Mouse (Mus musculus) CH12.LX (cell line): ENCODE results near the gene Il2ra. TPM values are rescaled to one million over a fixed set of nuclear protein-coding genes. Genes with fewer than 3 reads are reported as not detected.

Experiments
- DNase-seq: peaks from one replicate; pipeline ENCODE4 v3.0.0-alpha.2; 2013; ENCODE audit errors: extremely low read depth
- H3K27ac ChIP-seq: 2 replicates; pipeline ENCODE4 v1.5.1; 2012; ENCODE audit warnings: low read depth, mild to moderate bottlenecking, control low read depth, moderate library complexity; ENCODE audit not compliant: insufficient read depth
- H3K27me3 ChIP-seq: replicated peaks from 2 replicates; pipeline ENCODE3; 2012; ENCODE audit warnings: inconsistent platforms
- H3K36me3 ChIP-seq, 2 experiments: replicated peaks in 1 of 2; 2 replicates each; pipeline versions ENCODE3 to v1.6.1; 2012; ENCODE audit warnings: inconsistent platforms in 1 of 2, low read length in 1 of 2, mild to moderate bottlenecking in 1 of 2, mixed read lengths in 1 of 2, moderate library complexity in 1 of 2; ENCODE audit not compliant: control insufficient read depth in 1 of 2, insufficient read depth in 1 of 2
- H3K4me1 ChIP-seq, 2 experiments: 2 replicates each; pipeline ENCODE4 v1.6.1; 2012; ENCODE audit warnings: inconsistent platforms in 1 of 2, moderate library complexity in 1 of 2; ENCODE audit not compliant: insufficient read depth in 2 of 2, control insufficient read depth in 1 of 2
- H3K4me2 ChIP-seq: 2 replicates; pipeline ENCODE4 v1.6.1; 2012; ENCODE audit warnings: low read depth, mild to moderate bottlenecking, control low read depth; ENCODE audit not compliant: poor library complexity, insufficient read depth, severe bottlenecking
- H3K4me3 ChIP-seq, 3 experiments: fragments of 150-350 bp in 1 of 3; sonication (generic) in 1 of 3; replicated peaks in 1 of 3; 2 replicates each; pipeline versions ENCODE3 to v1.5.1; 2011 to 2012; ENCODE audit warnings: low read depth in 2 of 3, low read length in 2 of 3, mild to moderate bottlenecking in 2 of 3, moderate library complexity in 2 of 3, control low read depth in 1 of 3, improper control_type of control experiment in 1 of 3, inconsistent platforms in 1 of 3, mixed read lengths in 1 of 3; ENCODE audit not compliant: poor library complexity in 1 of 3
- H3K79me2 ChIP-seq: replicated peaks from 2 replicates; pipeline ENCODE4 v1.6.1; 2012; ENCODE audit warnings: mild to moderate bottlenecking, moderate library complexity; ENCODE audit not compliant: control insufficient read depth, poor library complexity, insufficient read depth, severe bottlenecking; ENCODE audit errors: extremely low read depth
- H3K9ac ChIP-seq: 2 replicates; pipeline ENCODE4 v1.6.1; 2012; ENCODE audit warnings: low read depth, mild to moderate bottlenecking, control low read depth, moderate library complexity; ENCODE audit not compliant: insufficient read depth
- H3K9me3 ChIP-seq: replicated peaks from 2 replicates; pipeline ENCODE3; 2012; ENCODE audit warnings: low read length, inconsistent platforms, mixed read lengths
- BHLHE40 ChIP-seq: IDR thresholded peaks from 2 replicates; pipeline ENCODE4 v1.6.1; 2011; ENCODE audit warnings: mild to moderate bottlenecking, low read depth, low read length, improper control_type of control experiment
- CHD2 ChIP-seq: IDR thresholded peaks from 2 replicates; pipeline ENCODE4 v1.6.1; 2011; ENCODE audit warnings: low read length, improper control_type of control experiment
- ELF1 ChIP-seq: IDR thresholded peaks from 2 replicates; pipeline ENCODE4 v1.6.1; 2014; ENCODE audit warnings: low read depth, mild to moderate bottlenecking, inconsistent platforms, low read length, improper control_type of control experiment
- HCFC1 ChIP-seq: IDR thresholded peaks from 2 replicates; pipeline ENCODE4 v1.6.1; 2012; ENCODE audit warnings: low read depth, mild to moderate bottlenecking, inconsistent platforms, low read length, improper control_type of control experiment
- JUN ChIP-seq: IDR thresholded peaks from 2 replicates; pipeline ENCODE4 v1.6.1; 2011; ENCODE audit warnings: low read depth, mild to moderate bottlenecking, low read length, improper control_type of control experiment, moderate library complexity; ENCODE audit not compliant: insufficient read depth
- KAT2A ChIP-seq: IDR thresholded peaks from 2 replicates; pipeline ENCODE4 v1.6.1; 2012; ENCODE audit warnings: low read length, improper control_type of control experiment, inconsistent platforms; ENCODE audit not compliant: insufficient replicate concordance
- MAFK ChIP-seq: IDR thresholded peaks from 2 replicates; pipeline ENCODE4 v1.6.1; 2011; ENCODE audit warnings: low read length, improper control_type of control experiment; ENCODE audit not compliant: insufficient replicate concordance
- MAX ChIP-seq: IDR thresholded peaks from 2 replicates; pipeline ENCODE4 v1.6.1; 2011; ENCODE audit warnings: low read length, improper control_type of control experiment
- MAZ ChIP-seq: IDR thresholded peaks from 2 replicates; pipeline ENCODE4 v1.6.1; 2012; ENCODE audit warnings: low read depth, mild to moderate bottlenecking, inconsistent platforms, low read length, improper control_type of control experiment, moderate library complexity
- MYC ChIP-seq: IDR thresholded peaks from 2 replicates; pipeline ENCODE4 v1.6.1; 2011; ENCODE audit warnings: low read depth, mild to moderate bottlenecking, improper control_type of control experiment, low read length
- NELFE ChIP-seq: IDR thresholded peaks from 2 replicates; pipeline ENCODE4 v1.6.1; 2011; ENCODE audit warnings: low read depth, low read length, improper control_type of control experiment
- NRF1 ChIP-seq: IDR thresholded peaks from 2 replicates; pipeline ENCODE4 v1.6.1; 2014; ENCODE audit warnings: low read depth, mild to moderate bottlenecking, inconsistent platforms, low read length, improper control_type of control experiment, moderate library complexity
- PAX5 ChIP-seq: IDR thresholded peaks from 2 replicates; pipeline ENCODE4 v1.6.1; 2012; ENCODE audit warnings: low read length, inconsistent platforms, mixed read lengths
- POLR2A ChIP-seq: IDR thresholded peaks from 2 replicates; pipeline ENCODE4 v1.6.1; 2011; ENCODE audit warnings: low read depth, mild to moderate bottlenecking, improper control_type of control experiment, low read length
- RAD21 ChIP-seq: IDR thresholded peaks from 2 replicates; pipeline ENCODE4 v1.6.1; 2011; ENCODE audit warnings: low read depth, mild to moderate bottlenecking, low read length, improper control_type of control experiment, moderate library complexity
- RCOR1 ChIP-seq: conservative IDR thresholded peaks from 2 replicates; pipeline ENCODE4 v1.6.1; 2012; ENCODE audit warnings: low read depth, mild to moderate bottlenecking, inconsistent platforms, low read length, improper control_type of control experiment
- SIN3A ChIP-seq: IDR thresholded peaks from 2 replicates; pipeline ENCODE4 v1.6.1; 2012; ENCODE audit warnings: low read length, improper control_type of control experiment, inconsistent platforms
- SMC3 ChIP-seq: IDR thresholded peaks from 2 replicates; pipeline ENCODE4 v1.6.1; 2011; ENCODE audit warnings: low read depth, low read length, improper control_type of control experiment
- TBP ChIP-seq: conservative IDR thresholded peaks from 2 replicates; pipeline ENCODE4 v1.6.1; 2011; ENCODE audit warnings: low read depth, low read length, improper control_type of control experiment
- TCF12 ChIP-seq: IDR thresholded peaks from 2 replicates; pipeline ENCODE4 v1.6.1; 2014; ENCODE audit warnings: low read depth, mild to moderate bottlenecking, inconsistent platforms, low read length, improper control_type of control experiment
- UBTF ChIP-seq: IDR thresholded peaks from 2 replicates; pipeline ENCODE4 v1.6.1; 2012; ENCODE audit warnings: low read depth, mild to moderate bottlenecking, inconsistent platforms, low read length, improper control_type of control experiment, moderate library complexity
- USF1 ChIP-seq: IDR thresholded peaks from 2 replicates; pipeline ENCODE4 v1.6.1; 2014; ENCODE audit warnings: low read depth, mild to moderate bottlenecking, inconsistent platforms, low read length, improper control_type of control experiment
- ZC3H11A ChIP-seq: IDR thresholded peaks from 2 replicates; pipeline ENCODE4 v1.6.1; 2012; ENCODE audit warnings: low read depth, mild to moderate bottlenecking, inconsistent platforms, low read length, improper control_type of control experiment
- ZKSCAN1 ChIP-seq: IDR thresholded peaks from 2 replicates; pipeline ENCODE4 v1.6.1; 2012; ENCODE audit warnings: low read depth, inconsistent platforms, low read length, improper control_type of control experiment, borderline replicate concordance
- ZMIZ1 ChIP-seq: IDR thresholded peaks from 2 replicates; pipeline ENCODE4 v1.6.1; 2012; ENCODE audit warnings: low read depth, mild to moderate bottlenecking, inconsistent platforms, low read length, improper control_type of control experiment
- ZNF384 ChIP-seq: IDR thresholded peaks from 2 replicates; pipeline ENCODE4 v1.6.1; 2012; ENCODE audit warnings: low read depth, low read length, improper control_type of control experiment, inconsistent platforms
- dilution Hi-C: fragments of 300-500 bp; cut with MboI; formaldehyde crosslinking; loops from 2 replicates; pipeline ENCODE4 v1.14.3; 2020; ENCODE audit warnings: low sequenced_read_pairs; ENCODE audit not compliant: extremely low pct_unique_long_range_greater_than_20kb, extremely low pct_ligation_motif_present
- in situ Hi-C: fragments of 300-500 bp; cut with MboI; formaldehyde crosslinking; loops from 3 replicates; pipeline ENCODE4 v1.14.3; 2019; ENCODE audit warnings: low sequenced_read_pairs, low pct_ligation_motif_present, low pct_unique_long_range_greater_than_20kb, mixed read lengths
- polyA plus RNA-seq: library from polyadenylated mRNA; unstranded; fragments of >175 nt; gene quantifications from 2 replicates; pipeline ENCODE4 v1.2.1, GENCODE M21; 2012; ENCODE audit warnings: low read depth; ENCODE audit not compliant: insufficient read length
- total RNA-seq, 2 experiments: library from RNA; depleted of rRNA; stranded (reverse); fragments of 300-350 nt in 1 of 2; fragments of >200 nt in 1 of 2; gene quantifications; 2 replicates each; pipeline ENCODE4 v1.2.3; 2012 to 2014

Il2ra gene
- total and polyA plus RNA-seq, 3 experiments: 6.0 to 8.8 (median 6.3) TPM

DNA sequence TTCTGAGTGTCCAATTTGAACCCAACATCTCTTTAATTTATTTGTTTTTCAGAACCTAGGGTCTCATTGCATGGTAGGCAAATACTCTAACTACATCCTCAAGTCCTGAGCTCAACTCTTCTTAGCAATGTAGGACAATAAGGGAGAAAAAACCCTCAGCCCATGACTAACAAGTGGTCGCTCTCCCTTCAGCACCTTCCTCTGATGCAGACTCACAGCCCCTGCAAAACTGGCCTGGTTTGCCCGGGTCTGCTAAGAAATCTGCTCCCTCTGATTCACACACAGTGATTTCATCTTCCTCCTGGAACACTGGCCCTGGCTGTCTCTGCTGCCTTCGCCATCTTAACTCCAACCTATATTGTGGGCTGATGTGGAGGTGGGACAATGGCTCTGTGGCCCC, 86.5 kb downstream of the Il2ra start:
- DNase-seq: no peak
- Histone ChIP-seq H3K9me3 (no peaks in the 10 kb centered on the region), H3K27me3 (no peaks in the 10 kb centered on the region), H3K4me3 (no peak overlapping the region), H3K36me3 (peaks cover 20 to 66% of the 10 kb centered on the region in 2 experiments), H3K4me1 (no peaks in the 10 kb centered on the region), H3K9ac (no peak overlapping the region), H3K4me2 (no peak overlapping the region), H3K79me2 (no peaks in the 10 kb centered on the region), H3K27ac (no peak overlapping the region)
- in situ Hi-C loops (no loop called here), dilution Hi-C loops (no loop called here)
- TF ChIP-seq ZKSCAN1 (no peak), BHLHE40 (no peak), ZNF384 (no peak), RCOR1 (no peak), PAX5 (no peak), ZMIZ1 (no peak), ELF1 (no peak), RAD21 (no peak), HCFC1 (no peak), TCF12 (no peak), MAZ (no peak), TBP (no peak), NRF1 (no peak), KAT2A (no peak), USF1 (no peak), UBTF (no peak)

GRCm38 (mm10) chr2:11732978-11733377, 90.4 kb downstream of the Il2ra start:
- no peak overlapping the region for H3K9ac ChIP-seq
- H3K4me1 ChIP-seq: no peaks in the 10 kb centered on the region
- H3K9me3 ChIP-seq: no peaks in the 10 kb centered on the region
- H3K4me2 ChIP-seq: no peak overlapping the region
- dilution Hi-C loops (no loop called here), in situ Hi-C loops (no loop called here)
- TF ChIP-seq NELFE (no peak), ZC3H11A (no peak), KAT2A (no peak), NRF1 (no peak), SIN3A (no peak), ZMIZ1 (no peak), MAFK (no peak), SMC3 (no peak), MYC (no peak), JUN (no peak), CHD2 (no peak), ZKSCAN1 (no peak), RAD21 (no peak), POLR2A (no peak), MAX (no peak)
- H3K27me3 ChIP-seq: no peaks in the 10 kb centered on the region
- no peak for DNase-seq
- no peak overlapping the region for H3K27ac ChIP-seq
- H3K79me2 ChIP-seq: no peaks in the 10 kb centered on the region
- no peak overlapping the region for H3K4me3 ChIP-seq
- H3K36me3 ChIP-seq: peaks cover 8 to 45% of the 10 kb centered on the region in 2 experiments
